Mouse (Mus musculus) 3134 (cell line): Measurements from ENCODE around the gene Gstt1.
"Not testable (repeated sequence)": the region's sequence is repeated elsewhere in the genome, so short reads cannot be mapped to it uniquely, and the experiment has no call there.

Experiments
- DNase-seq: peaks from one replicate; pipeline ENCODE4 v3.0.0-alpha.2; 2011; ENCODE audit warnings: low spot score; ENCODE audit not compliant: insufficient read length; ENCODE audit errors: extremely low read depth

Gstt1 gene

GRCm38 (mm10) chr10:75819882-75820281 is 21.5 kb upstream of the Gstt1 start:
- no peak for DNase-seq

GRCm38 (mm10) chr10:75818641-75819040 is 20.3 kb upstream of the Gstt1 start:
- DNase-seq = no peak

GRCm38 (mm10) chr10:75804217-75804616 is 5.8 kb upstream of the Gstt1 start:
- no peak for DNase-seq

GRCm38 (mm10) chr10:75797619-75798175 is 687 bp downstream of the Gstt1 start:
- no peak for DNase-seq

GRCm38 (mm10) chr10:75796731-75797516 is 1.5 kb downstream of the Gstt1 start:
- DNase-seq = no peak

GRCm38 (mm10) chr10:75794880-75795279 is 3.5 kb downstream of the Gstt1 start:
- peak; percentile 12 for DNase-seq

- no peak for DNase-seq
These were observed 7.6 kb downstream of the Gstt1 start for GRCm38 (mm10) chr10:75790773-75791172.

GRCm38 (mm10) chr10:75789841-75790240 is 8.5 kb downstream of the Gstt1 start:
- DNase-seq = no peak

- no peak for DNase-seq
These were observed 9.2 kb downstream of the Gstt1 start for GRCm38 (mm10) chr10:75789081-75789735.

GRCm38 (mm10) chr10:75788277-75788676 is 10.1 kb downstream of the Gstt1 start:
- no peak for DNase-seq

GRCm38 (mm10) chr10:75785442-75785841 is 12.9 kb downstream of the Gstt1 start:
- DNase-seq = no peak

GRCm38 (mm10) chr10:75780769-75781578 is 17.4 kb downstream of the Gstt1 start, which contains the start of the genes Gm20441 and Gstt3:
Gene Gm20441 (minus strand): TSS chr10:75780954.
Gene Gstt3 (minus strand): TSS chr10:75781414.
- DNase-seq = peak; percentile 63

- DNase-seq = no peak
These were observed 18.9 kb downstream of the Gstt1 start for GRCm38 (mm10) chr10:75779206-75780174.

GRCm38 (mm10) chr10:75777885-75778284 is 20.5 kb downstream of the Gstt1 start:
- no peak for DNase-seq

GRCm38 (mm10) chr10:75776562-75776961 is 21.8 kb downstream of the Gstt1 start:
- no peak for DNase-seq

- DNase-seq = no peak
These were observed 23.8 kb downstream of the Gstt1 start for GRCm38 (mm10) chr10:75774587-75774986.

GRCm38 (mm10) chr10:75774102-75774501 is 24.3 kb downstream of the Gstt1 start:
- DNase-seq = no peak

GRCm38 (mm10) chr10:75772795-75773664 is 25.4 kb downstream of the Gstt1 start, which contains the start of gene Ddt:
Gene Ddt (minus strand): TSS chr10:75773414.
- peak; percentile 80 for DNase-seq

GRCm38 (mm10) chr10:75767756-75768155 is 30.6 kb downstream of the Gstt1 start:
- not testable (repeated sequence) for DNase-seq
